Mouse (Mus musculus) G1E (cell line): Measurements from ENCODE around the gene Myo15. TPM values are rescaled to one million over a fixed set of nuclear protein-coding genes. Genes with fewer than 3 reads are reported as not detected.

ENCODE experiments used
- ATAC-seq: 2 replicates; pipeline ENCODE4 v1.8.0; 2016; ENCODE audit warnings: mild to moderate bottlenecking; ENCODE audit not compliant: insufficient number of reproducible peaks, poor library complexity, low FRiP score, severe bottlenecking; ENCODE audit errors: extremely low read depth
- DNase-seq: peaks from one replicate; pipeline ENCODE4 v3.0.0; 2012; ENCODE audit warnings: low spot score
- H3K27me3 ChIP-seq: 2 replicates; pipeline ENCODE4 v1.6.1; 2012; ENCODE audit warnings: mild to moderate bottlenecking, low read length, inconsistent platforms; ENCODE audit not compliant: insufficient read depth
- H3K36me3 ChIP-seq: replicated peaks from 2 replicates; pipeline ENCODE3; 2012; ENCODE audit warnings: mild to moderate bottlenecking, inconsistent platforms
- H3K4me1 ChIP-seq: 2 replicates; pipeline ENCODE4 v1.6.1; 2012; ENCODE audit warnings: low read depth, low read length, inconsistent platforms, mixed read lengths; ENCODE audit not compliant: insufficient read depth
- H3K4me3 ChIP-seq: 2 replicates; pipeline ENCODE4 v1.5.1; 2012; ENCODE audit warnings: low read depth, mild to moderate bottlenecking, inconsistent platforms, low read length, moderate library complexity, mixed read lengths
- H3K9me3 ChIP-seq: replicated peaks from 2 replicates; pipeline ENCODE4 v1.6.1; 2012; ENCODE audit warnings: inconsistent platforms
- CTCF ChIP-seq: IDR thresholded peaks from 2 replicates; pipeline ENCODE4 v1.5.1; 2012; ENCODE audit warnings: low read depth, low read length, inconsistent platforms, mixed read lengths
- GATA1 ChIP-seq: IDR thresholded peaks from 2 replicates; pipeline ENCODE4 v1.6.1; 2012; ENCODE audit warnings: borderline replicate concordance, low read length, inconsistent platforms, mixed read lengths
- GATA2 ChIP-seq: IDR thresholded peaks from 2 replicates; pipeline ENCODE4 v1.6.1; 2012; ENCODE audit warnings: low read depth, low read length, inconsistent platforms, borderline replicate concordance
- POLR2AphosphoS5 ChIP-seq: IDR thresholded peaks from 2 replicates; pipeline ENCODE4 v1.6.1; 2012; ENCODE audit warnings: low read depth, low read length, inconsistent platforms; ENCODE audit not compliant: insufficient replicate concordance
- TAL1 ChIP-seq: conservative IDR thresholded peaks from 2 replicates; pipeline ENCODE4 v1.6.1; 2012; ENCODE audit warnings: low read depth, low read length, inconsistent platforms, mixed read lengths
- polyA plus RNA-seq: library from polyadenylated mRNA; stranded (reverse); fragments of >175 nt; gene quantifications from 2 replicates; pipeline ENCODE4 v1.2.3, GENCODE M21; 2012
- total RNA-seq, 2 experiments: library from RNA; stranded (forward) in 1 of 2; stranded (reverse) in 1 of 2; fragments of 200-1000 nt in 1 of 2; fragments of >200 nt in 1 of 2; fragmentation: Nextera tagmentation in 1 of 2; gene quantifications; 2 replicates each; pipeline ENCODE4 v1.2.3; 2014 to 2017

Myo15 gene
- total and polyA plus RNA-seq, 3 experiments: 0.03 to 0.08 (median 0.05) TPM

DNA sequence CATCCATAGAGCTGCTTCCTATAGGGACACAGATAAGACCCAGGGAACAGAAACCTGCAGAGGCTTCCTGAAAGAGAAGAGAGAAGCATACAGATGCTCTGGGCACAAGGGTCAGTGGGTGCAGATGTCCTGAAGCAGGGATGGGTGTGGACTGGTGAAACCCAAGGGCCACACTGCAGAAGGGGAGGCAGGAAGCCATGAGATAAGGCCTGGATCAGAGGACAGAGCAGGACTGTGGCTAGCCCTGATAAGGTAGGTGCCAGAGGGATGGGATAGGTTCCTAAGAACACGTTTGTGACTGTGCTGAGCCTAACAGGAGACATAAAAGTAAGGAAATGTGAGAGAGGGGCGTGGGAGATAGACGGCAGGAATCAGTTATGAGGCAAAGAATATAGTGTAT is 17.1 kb downstream of the Myo15 start:
- Histone ChIP-seq H3K4me1 (peaks cover 3% of the 10 kb centered on the region), H3K4me3 (no peak overlapping the region), H3K27me3 (peaks cover 44% of the 10 kb centered on the region), H3K9me3 (no peaks in the 10 kb centered on the region), H3K36me3 (no peaks in the 10 kb centered on the region)
- no peak for DNase-seq
- no peak for ATAC-seq
- TF ChIP-seq GATA1 (no peak), CTCF (no peak), TAL1 (no peak), POLR2AphosphoS5 (no peak), GATA2 (no peak)

DNA sequence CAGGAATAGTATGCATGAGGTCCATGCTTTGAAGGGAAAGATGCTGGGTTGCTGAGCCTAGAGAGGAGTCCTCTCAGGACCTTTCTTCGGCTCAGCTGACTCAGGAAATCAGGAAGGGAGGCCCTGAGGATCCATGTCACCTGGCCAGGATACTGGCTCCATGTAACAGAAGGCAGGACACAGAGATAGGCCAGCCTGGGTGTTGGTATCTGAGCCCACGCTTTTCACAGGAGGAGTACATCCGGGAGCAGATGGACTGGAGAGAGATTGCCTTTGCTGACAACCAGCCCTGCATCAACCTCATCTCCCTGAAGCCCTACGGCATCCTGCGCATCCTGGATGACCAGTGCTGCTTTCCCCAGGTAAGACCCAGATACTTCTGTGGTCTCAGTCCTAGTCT is 23.6 kb downstream of the Myo15 start:
- no peak for ATAC-seq
- no peak for DNase-seq
- Histone ChIP-seq H3K4me3 (no peak overlapping the region), H3K4me1 (peaks cover 3% of the 10 kb centered on the region; the same call in 1 of the 2 replicates), H3K9me3 (no peaks in the 10 kb centered on the region), H3K36me3 (no peaks in the 10 kb centered on the region), H3K27me3 (peaks cover 57% of the 10 kb centered on the region)
- no peak for TF ChIP-seq TAL1
- TF ChIP-seq POLR2AphosphoS5: no peak
- TF ChIP-seq GATA2: no peak
- no peak for TF ChIP-seq GATA1
- TF ChIP-seq CTCF: no peak

DNA sequence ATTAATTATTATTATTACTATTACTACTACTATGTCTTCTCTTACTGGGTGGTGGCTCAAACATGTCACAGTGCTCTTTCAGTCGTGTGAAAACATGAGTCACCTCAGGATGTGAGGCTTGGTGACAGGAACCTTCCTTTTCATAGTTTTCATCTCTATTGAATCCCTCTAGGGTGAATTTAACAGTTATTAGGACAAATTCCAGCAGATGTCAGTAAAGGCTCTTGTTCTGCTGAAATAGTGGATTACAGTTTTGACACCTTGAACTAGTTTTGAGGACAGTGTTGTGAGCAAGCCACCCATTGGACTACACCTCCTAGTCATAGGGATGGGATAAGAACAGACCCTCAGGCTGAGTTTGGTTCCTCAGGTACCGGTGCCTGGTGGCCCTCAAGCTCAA is 26.6 kb downstream of the Myo15 start:
- Histone ChIP-seq H3K36me3 (no peaks in the 10 kb centered on the region), H3K9me3 (no peaks in the 10 kb centered on the region), H3K4me1 (peaks cover 3% of the 10 kb centered on the region; the same call in 1 of the 2 replicates), H3K4me3 (no peak overlapping the region), H3K27me3 (peaks cover 68% of the 10 kb centered on the region)
- DNase-seq: no peak
- TF ChIP-seq CTCF: no peak
- TF ChIP-seq POLR2AphosphoS5: no peak
- TF ChIP-seq GATA1: no peak
- TF ChIP-seq TAL1: no peak
- no peak for ATAC-seq

DNA sequence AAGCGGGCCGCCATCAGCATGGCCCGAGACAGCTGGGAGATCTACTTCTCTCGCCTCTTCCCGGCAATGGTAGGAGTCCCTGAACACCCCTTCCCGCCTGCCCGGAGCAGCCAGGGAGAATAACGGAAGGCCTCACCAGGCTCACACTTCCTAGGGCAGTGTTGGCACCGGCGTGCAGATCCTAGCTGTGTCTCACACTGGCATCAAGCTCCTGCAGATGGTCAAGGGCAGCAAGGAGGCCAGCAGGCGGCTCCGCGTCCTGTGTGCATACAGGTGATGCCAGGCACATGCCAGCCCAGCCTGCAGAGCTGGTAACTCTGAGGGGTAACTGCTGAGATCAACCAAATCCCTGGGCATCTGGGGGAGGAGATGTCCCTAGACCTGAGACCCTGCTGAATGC is 38.1 kb downstream of the Myo15 start:
- H3K4me3 ChIP-seq: no peak overlapping the region
- no peak for ATAC-seq

DNA sequence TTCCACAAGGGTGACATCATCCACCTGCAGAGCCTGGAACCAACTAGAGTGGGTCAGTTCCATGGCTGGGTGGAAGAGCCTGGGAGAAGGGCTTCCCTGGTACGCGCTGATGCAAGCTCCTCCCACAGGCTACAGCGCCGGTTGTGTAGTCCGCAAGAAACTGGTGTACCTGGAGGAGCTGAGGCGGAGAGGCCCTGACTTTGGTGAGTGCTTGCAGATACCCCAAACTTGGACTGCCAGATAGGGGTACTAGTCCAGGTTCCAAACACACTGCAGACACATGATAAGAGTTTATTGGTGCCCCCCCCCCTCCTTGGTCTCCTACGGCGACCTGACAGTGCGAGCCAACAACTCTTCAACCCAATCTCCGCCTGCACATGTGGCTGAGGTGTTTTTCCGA is 39.8 kb downstream of the Myo15 start:
- no peaks in the 10 kb centered on the region for H3K9me3 ChIP-seq
- peaks cover 58% of the 10 kb centered on the region for H3K27me3 ChIP-seq
- no peak for TF ChIP-seq POLR2AphosphoS5
- peak; percentile 70 for TF ChIP-seq TAL1
- no peaks in the 10 kb centered on the region for H3K36me3 ChIP-seq
- peak; percentile 68 for DNase-seq
- peaks cover 59% of the 10 kb centered on the region for H3K4me1 ChIP-seq
- ATAC-seq: peak; percentile 49
- peak overlapping the region; percentile 66; the same call in 1 of the 2 replicates for H3K4me3 ChIP-seq

More for the DNA sequence above, 38.1 kb downstream of the Myo15 start:
- H3K27me3 ChIP-seq: peaks cover 73% of the 10 kb centered on the region
- H3K36me3 ChIP-seq: no peaks in the 10 kb centered on the region
- DNase-seq: no peak
- no peaks in the 10 kb centered on the region for H3K9me3 ChIP-seq
- TF ChIP-seq CTCF (no peak), TAL1 (no peak), POLR2AphosphoS5 (no peak), GATA1 (no peak), GATA2 (no peak)
- peaks cover 59% of the 10 kb centered on the region for H3K4me1 ChIP-seq

DNA sequence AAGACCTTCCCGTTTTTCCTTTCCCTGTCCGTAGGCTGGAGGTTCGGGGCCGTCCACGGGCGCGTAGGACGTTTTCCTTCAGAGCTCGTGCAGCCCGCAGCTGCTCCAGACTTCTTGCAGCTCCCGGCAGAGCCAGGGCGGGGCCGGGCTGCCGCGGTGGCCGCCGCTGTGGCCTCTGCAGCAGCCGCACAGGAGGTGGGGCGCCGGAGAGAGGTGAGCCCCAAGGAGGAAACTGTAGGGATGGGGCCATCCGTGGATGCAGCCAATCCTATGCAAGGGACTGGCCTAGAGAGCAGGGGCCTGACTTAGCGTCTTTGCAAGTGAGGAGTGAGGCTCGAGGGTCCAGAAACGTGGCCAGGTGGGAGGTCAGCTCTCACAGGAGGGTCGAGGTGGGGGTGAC is 40.4 kb downstream of the Myo15 start:
- no peaks in the 10 kb centered on the region for H3K9me3 ChIP-seq
- DNase-seq: peak; percentile 58
- ATAC-seq: no peak
- TF ChIP-seq GATA1 (no peak), CTCF (no peak), POLR2AphosphoS5 (no peak), GATA2 (no peak)
- peaks cover 55% of the 10 kb centered on the region for H3K27me3 ChIP-seq
- H3K4me1 ChIP-seq: peaks cover 59% of the 10 kb centered on the region
- H3K36me3 ChIP-seq: no peaks in the 10 kb centered on the region
- H3K4me3 ChIP-seq: peak overlapping the region; percentile 66; the same call in 1 of the 2 replicates

DNA sequence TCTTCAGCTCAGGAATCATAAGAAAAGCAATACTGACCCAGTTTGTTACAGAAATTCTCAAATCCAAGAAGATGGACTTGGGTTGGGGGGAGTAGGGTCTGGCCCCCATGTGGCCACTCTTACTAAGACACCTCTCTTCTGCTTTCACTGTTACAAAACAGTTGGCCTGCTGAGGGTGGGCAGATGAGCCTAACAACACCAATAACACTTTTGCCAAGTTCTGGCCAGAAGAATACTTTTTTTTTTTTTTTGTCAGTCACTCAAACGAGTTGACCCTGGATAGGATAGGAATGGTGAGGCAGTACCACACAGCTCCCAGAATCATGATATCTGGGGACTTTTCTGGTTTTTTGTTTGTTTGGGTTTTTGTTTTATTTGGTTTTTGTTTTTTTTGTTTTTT is 42.8 kb downstream of the Myo15 start:
- H3K4me3 ChIP-seq: no peak overlapping the region
- H3K9me3 ChIP-seq: no peaks in the 10 kb centered on the region
- no peak for TF ChIP-seq GATA1
- no peak for TF ChIP-seq GATA2
- TF ChIP-seq POLR2AphosphoS5: no peak
- TF ChIP-seq CTCF: no peak
- TF ChIP-seq TAL1: no peak
- no peak for ATAC-seq
- no peak for DNase-seq
- peaks cover 46% of the 10 kb centered on the region for H3K4me1 ChIP-seq
- no peaks in the 10 kb centered on the region for H3K36me3 ChIP-seq
- H3K27me3 ChIP-seq: peaks cover 46% of the 10 kb centered on the region
